Mouse (Mus musculus): ENCODE measurements around the gene Rchy1. TPM values are rescaled to one million over a fixed set of nuclear protein-coding genes. Genes with fewer than 3 reads are reported as not detected.

The Rchy1 gene
- polyA plus RNA-seq, 1 experiment from 2014 or later: 82.2 TPM

DNA sequence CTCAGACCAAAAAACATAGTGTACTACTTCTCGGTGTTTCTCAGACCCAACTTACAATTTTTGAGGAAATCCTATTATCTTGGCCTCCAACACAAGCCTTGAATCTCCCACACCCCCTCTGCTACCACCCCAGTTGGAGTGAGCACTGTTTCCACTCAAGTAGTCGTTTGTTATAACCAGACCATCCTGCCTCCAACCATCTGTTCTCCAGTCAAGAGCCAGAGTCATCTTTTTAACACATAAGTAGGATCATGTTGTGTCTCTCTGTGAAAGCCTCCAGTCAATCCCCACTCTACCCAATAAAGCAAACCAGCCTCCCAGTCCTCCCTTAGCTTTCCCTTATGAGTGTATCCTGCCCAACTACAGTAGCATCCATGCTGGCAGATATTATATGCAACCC, 20.6 kb upstream of the Rchy1 start:
- Histone ChIP-seq H3K4me1 (no peaks in the 10 kb centered on the region), H3K4me3 (no peak overlapping the region), H3K36me3 (no peaks in the 10 kb centered on the region), H3K4me2 (no peak overlapping the region), H3K9ac (no peak overlapping the region), H3K27ac (no peak overlapping the region), H3K9me3 (no peaks in the 10 kb centered on the region), H3K27me3 (no peaks in the 10 kb centered on the region)
- no peak for ATAC-seq (ENCODE audit: insufficient number of reproducible peaks, low FRiP score, low TSS enrichment, low read depth)
- 63% methylated on average over 2 of the region's 2 CpGs for WGBS

DNA sequence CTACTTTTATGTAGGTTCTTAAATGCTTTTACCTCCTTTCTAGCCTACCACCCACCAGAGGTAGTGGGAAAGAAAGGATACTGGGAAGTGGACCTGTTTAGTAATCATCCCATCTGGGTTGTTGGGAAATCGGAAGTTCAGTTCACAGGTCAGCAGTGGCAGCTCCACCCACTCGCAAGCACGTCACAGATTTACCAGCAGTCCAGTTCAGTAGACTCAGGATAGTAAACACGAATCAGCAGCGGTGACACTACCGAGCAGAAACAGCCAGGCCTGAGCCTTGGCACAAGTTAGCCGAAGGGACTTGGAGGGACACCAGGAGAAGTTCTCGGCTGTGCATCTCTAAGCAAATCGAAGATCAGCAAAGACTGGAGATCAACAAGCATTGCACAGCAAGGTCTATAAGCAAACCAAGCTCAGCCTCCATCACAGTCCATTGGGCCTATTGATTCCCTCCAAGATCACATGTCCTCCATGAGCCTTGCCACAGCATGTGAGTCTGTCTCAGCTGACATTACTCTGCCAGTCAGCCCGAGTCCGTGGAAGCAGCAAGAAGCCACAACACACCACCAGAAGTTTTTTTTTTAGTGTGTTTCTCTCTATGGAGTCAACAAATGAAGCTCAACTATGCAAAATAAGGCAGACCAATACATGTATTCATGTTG, 18.4 kb upstream of the Rchy1 start:
- Histone ChIP-seq H3K27ac (no peak overlapping the region), H3K4me1 (no peaks in the 10 kb centered on the region), H3K4me3 (no peak overlapping the region), H3K9me3 (no peaks in the 10 kb centered on the region), H3K27me3 (no peaks in the 10 kb centered on the region), H3K4me2 (no peak overlapping the region), H3K9ac (no peak overlapping the region), H3K36me3 (no peaks in the 10 kb centered on the region)
- 89% methylated on average over 11 of the region's 11 CpGs for WGBS
- ATAC-seq (ENCODE audit: insufficient number of reproducible peaks, low FRiP score, low TSS enrichment, low read depth): no peak

GRCm38 (mm10) chr5:91977397-91977770, 14.5 kb upstream of the Rchy1 start:
- Histone ChIP-seq H3K4me3 (no peak overlapping the region), H3K4me1 (no peaks in the 10 kb centered on the region), H3K9ac (no peak overlapping the region), H3K27me3 (no peaks in the 10 kb centered on the region), H3K9me3 (no peaks in the 10 kb centered on the region), H3K27ac (no peak overlapping the region), H3K4me2 (no peak overlapping the region), H3K36me3 (no peaks in the 10 kb centered on the region)
- no peak for ATAC-seq (ENCODE audit: insufficient number of reproducible peaks, low FRiP score, low TSS enrichment, low read depth)
- 89% methylated on average over 2 of the region's 2 CpGs for WGBS

DNA sequence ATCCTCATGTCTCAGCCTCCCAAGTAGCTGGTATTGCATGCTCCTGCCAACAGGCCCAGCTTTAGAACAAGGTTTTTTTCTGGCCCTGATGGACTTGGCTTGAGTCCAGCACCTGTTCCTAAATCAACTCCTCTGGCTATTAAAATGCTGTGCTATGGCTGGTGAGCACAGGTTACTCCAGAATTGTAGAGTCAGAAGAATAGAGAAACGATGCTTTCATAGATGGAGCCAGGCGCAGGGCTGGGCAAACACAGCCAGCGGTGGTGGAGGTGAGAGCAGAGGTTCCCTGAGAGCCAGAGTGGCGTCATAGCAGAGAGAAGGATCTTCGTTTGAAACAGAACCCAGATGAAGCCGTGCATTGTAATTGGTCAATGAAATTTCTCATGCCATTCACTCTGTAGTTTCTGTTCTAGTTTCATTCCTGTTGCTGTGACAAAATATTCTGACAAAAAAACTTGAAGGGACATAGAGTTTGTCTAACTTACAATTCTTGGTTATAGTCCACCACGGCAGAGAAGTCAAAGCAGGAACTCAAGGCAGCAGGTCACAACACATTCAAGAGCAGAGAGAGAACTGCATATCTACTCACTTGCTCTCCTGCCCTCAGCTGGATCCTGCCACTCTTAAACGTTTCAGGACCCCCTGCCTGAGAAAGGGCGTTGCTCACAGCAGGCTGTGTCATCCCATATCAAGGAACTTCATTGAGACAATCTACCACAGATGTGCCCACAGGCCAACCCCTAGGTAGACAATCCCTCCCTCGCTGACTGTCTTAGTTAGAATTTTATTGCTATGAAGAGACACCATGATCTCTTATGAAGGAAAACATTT, 13.9 kb upstream of the Rchy1 start:
- Histone ChIP-seq H3K27me3 (no peaks in the 10 kb centered on the region), H3K4me2 (no peak overlapping the region), H3K9ac (no peak overlapping the region), H3K4me3 (no peak overlapping the region), H3K4me1 (no peaks in the 10 kb centered on the region), H3K36me3 (no peaks in the 10 kb centered on the region), H3K27ac (no peak overlapping the region), H3K9me3 (no peaks in the 10 kb centered on the region)
- no peak for ATAC-seq (ENCODE audit: insufficient number of reproducible peaks, low FRiP score, low TSS enrichment, low read depth)
- WGBS: 73% methylated on average over 10 of the region's 10 CpGs

DNA sequence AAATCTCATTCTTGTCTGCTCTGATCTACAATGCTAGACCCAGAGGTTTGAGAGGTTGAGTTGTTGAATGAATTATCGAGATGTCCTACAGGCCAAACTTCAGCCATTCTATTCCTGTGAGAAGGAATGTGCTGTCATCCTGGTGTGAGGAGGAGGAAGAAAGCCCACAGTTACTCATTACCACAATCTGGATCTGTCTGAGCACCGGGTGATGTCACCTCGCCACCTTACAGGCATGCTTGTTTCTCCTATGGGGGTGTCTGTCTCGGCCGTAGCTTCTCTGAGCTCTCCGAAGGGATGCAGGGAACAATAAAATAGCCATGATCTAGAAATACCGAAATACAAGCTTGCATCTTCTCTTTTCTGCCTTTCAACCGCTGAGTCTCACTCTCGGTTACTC, 12.9 kb upstream of the Rchy1 start:
- H3K4me2 ChIP-seq: no peak overlapping the region
- H3K4me1 ChIP-seq: no peaks in the 10 kb centered on the region
- no peak overlapping the region for H3K27ac ChIP-seq
- no peak for ATAC-seq (ENCODE audit: insufficient number of reproducible peaks, low FRiP score, low TSS enrichment, low read depth)
- H3K36me3 ChIP-seq: no peaks in the 10 kb centered on the region
- H3K4me3 ChIP-seq: no peak overlapping the region
- no peaks in the 10 kb centered on the region for H3K27me3 ChIP-seq
- H3K9me3 ChIP-seq: no peaks in the 10 kb centered on the region
- WGBS: 91% methylated on average over 9 of the region's 9 CpGs
- no peak overlapping the region for H3K9ac ChIP-seq

- Histone ChIP-seq H3K9ac (no peak overlapping the region), H3K9me3 (no peaks in the 10 kb centered on the region), H3K27ac (no peak overlapping the region), H3K36me3 (no peaks in the 10 kb centered on the region), H3K4me1 (no peaks in the 10 kb centered on the region), H3K27me3 (no peaks in the 10 kb centered on the region), H3K4me2 (no peak overlapping the region), H3K4me3 (no peak overlapping the region)
- WGBS: 86% methylated on average over 7 of the region's 7 CpGs
- ATAC-seq (ENCODE audit: insufficient number of reproducible peaks, low FRiP score, low TSS enrichment, low read depth): no peak
These were observed 11.1 kb upstream of the Rchy1 start for GRCm38 (mm10) chr5:91974002-91974401.

DNA sequence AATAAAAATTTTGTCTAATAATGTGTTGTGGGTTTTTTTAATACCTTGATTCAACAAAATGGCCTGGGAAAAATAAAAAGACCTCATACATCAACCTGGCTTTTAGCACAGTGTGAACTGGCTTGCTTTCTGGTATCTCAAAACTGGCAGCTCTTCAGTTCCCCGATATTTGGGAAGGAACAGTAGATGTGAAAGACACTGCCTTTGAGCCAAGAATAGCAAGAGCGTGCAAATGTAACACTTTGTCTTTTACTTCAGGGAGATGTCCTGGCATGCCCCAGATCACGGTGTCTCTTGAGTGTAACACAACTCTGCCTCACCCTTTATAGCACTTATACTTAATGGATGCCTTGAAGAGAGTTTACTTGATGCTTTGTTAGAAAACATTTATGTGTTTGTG, 9.2 kb upstream of the Rchy1 start:
- ATAC-seq (ENCODE audit: insufficient number of reproducible peaks, low FRiP score, low TSS enrichment, low read depth): no peak

DNA sequence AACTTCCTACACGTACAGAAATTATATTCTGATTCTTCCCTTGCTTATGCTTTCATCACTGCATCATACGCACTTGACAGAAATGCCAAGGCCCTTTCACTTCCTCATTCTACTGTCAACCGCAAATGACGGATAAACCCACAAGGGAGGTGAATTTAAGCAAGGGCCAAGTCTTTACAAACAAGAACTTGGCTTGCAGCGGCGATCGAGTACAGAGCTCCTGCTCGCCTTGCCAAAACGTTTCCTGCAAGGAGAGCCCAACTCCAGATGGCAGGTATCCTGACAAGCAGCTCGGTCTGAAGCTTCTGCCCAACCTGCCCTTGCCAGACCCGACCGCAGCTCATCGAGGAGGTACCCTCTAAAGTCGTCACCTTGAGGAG, 619 bp downstream of the Rchy1 start:
- Histone ChIP-seq H3K9ac (peak overlapping the region; percentile 69), H3K4me1 (peaks cover 21% of the 10 kb centered on the region), H3K27me3 (no peaks in the 10 kb centered on the region), H3K36me3 (peaks cover 2% of the 10 kb centered on the region), H3K4me3 (peak overlapping the region; percentile 72), H3K4me2 (peak overlapping the region; percentile 51), H3K9me3 (no peaks in the 10 kb centered on the region), H3K27ac (peak overlapping the region; percentile 99)
- ATAC-seq (ENCODE audit: insufficient number of reproducible peaks, low FRiP score, low TSS enrichment, low read depth): no peak
- 0% methylated on average over 14 of the region's 14 CpGs for WGBS

More for the DNA sequence above, 9.2 kb upstream of the Rchy1 start:
- H3K4me2 ChIP-seq: no peak overlapping the region
- no peaks in the 10 kb centered on the region for H3K27me3 ChIP-seq
- H3K9me3 ChIP-seq: no peaks in the 10 kb centered on the region
- no peak overlapping the region for H3K27ac ChIP-seq
- no peak overlapping the region for H3K9ac ChIP-seq
- 63% methylated on average over 3 of the region's 3 CpGs for WGBS
- H3K4me1 ChIP-seq: no peaks in the 10 kb centered on the region
- no peaks in the 10 kb centered on the region for H3K36me3 ChIP-seq
- H3K4me3 ChIP-seq: no peak overlapping the region

DNA sequence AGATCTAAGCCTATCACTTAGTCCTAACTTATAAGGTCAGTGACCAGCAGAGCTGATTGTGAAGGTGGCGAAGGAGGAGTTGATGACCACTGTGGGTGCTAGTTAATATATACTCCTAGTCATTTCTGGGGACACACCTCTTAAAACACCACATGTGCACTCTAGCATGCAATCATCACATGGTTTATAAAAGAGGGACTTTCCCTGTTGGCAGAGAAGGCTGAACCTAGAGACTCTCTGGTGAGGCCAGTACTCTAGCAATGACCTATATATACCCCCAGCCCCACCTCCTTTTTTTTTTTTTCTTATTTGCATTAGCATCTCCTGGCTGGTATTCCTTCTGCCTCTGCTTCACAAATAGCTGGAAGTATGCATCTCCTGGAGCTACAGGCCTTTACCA, 1.5 kb downstream of the Rchy1 start:
- no peak overlapping the region for H3K9ac ChIP-seq
- H3K4me1 ChIP-seq: peaks cover 21% of the 10 kb centered on the region
- no peaks in the 10 kb centered on the region for H3K27me3 ChIP-seq
- H3K27ac ChIP-seq: peak overlapping the region; percentile 65; the same call in 1 of the 2 replicates
- no peak for ATAC-seq (ENCODE audit: insufficient number of reproducible peaks, low FRiP score, low TSS enrichment, low read depth)
- H3K4me3 ChIP-seq: peak overlapping the region; percentile 72
- no peaks in the 10 kb centered on the region for H3K9me3 ChIP-seq
- peak overlapping the region; percentile 51 for H3K4me2 ChIP-seq
- 80% methylated on average over 1 of the region's 1 CpGs for WGBS
- H3K36me3 ChIP-seq: peaks cover 10% of the 10 kb centered on the region

- peak overlapping the region; percentile 72 for H3K4me3 ChIP-seq
- peak overlapping the region; percentile 51 for H3K4me2 ChIP-seq
- peak overlapping the region; percentile 76 for H3K27ac ChIP-seq
- no peak overlapping the region; the same call in 1 of the 2 replicates for H3K9ac ChIP-seq
- H3K9me3 ChIP-seq: no peaks in the 10 kb centered on the region
- H3K27me3 ChIP-seq: no peaks in the 10 kb centered on the region
- no peak for ATAC-seq (ENCODE audit: insufficient number of reproducible peaks, low FRiP score, low TSS enrichment, low read depth)
- 51% methylated on average over 3 of the region's 3 CpGs for WGBS
- peaks cover 21% of the 10 kb centered on the region for H3K4me1 ChIP-seq
- H3K36me3 ChIP-seq: peaks cover 13% of the 10 kb centered on the region
These were observed 2.1 kb downstream of the Rchy1 start for GRCm38 (mm10) chr5:91960606-91961254.

GRCm38 (mm10) chr5:91959986-91960385, 2.9 kb downstream of the Rchy1 start:
- Histone ChIP-seq H3K27me3 (no peaks in the 10 kb centered on the region), H3K9me3 (no peaks in the 10 kb centered on the region), H3K9ac (no peak overlapping the region), H3K4me3 (no peak overlapping the region; the same call in 1 of the 2 replicates), H3K4me2 (peak overlapping the region; percentile 51; the same call in 1 of the 2 replicates), H3K27ac (no peak overlapping the region), H3K36me3 (peaks cover 17% of the 10 kb centered on the region), H3K4me1 (peaks cover 21% of the 10 kb centered on the region)
- WGBS: 70% methylated on average over 1 of the region's 1 CpGs
- no peak for ATAC-seq (ENCODE audit: insufficient number of reproducible peaks, low FRiP score, low TSS enrichment, low read depth)

- whole genome bisulfite sequencing: 81% methylated on average over 1 of the region's 1 CpGs
- Histone ChIP-seq H3K9ac (no peak overlapping the region), H3K4me2 (no peak overlapping the region), H3K36me3 (peaks cover 20% of the 10 kb centered on the region), H3K27ac (no peak overlapping the region), H3K4me3 (no peak overlapping the region), H3K27me3 (no peaks in the 10 kb centered on the region), H3K4me1 (peaks cover 21% of the 10 kb centered on the region), H3K9me3 (no peaks in the 10 kb centered on the region)
- no peak for ATAC-seq (ENCODE audit: insufficient number of reproducible peaks, low FRiP score, low TSS enrichment, low read depth)
These were observed 3.8 kb downstream of the Rchy1 start for GRCm38 (mm10) chr5:91959096-91959495.
